Mouse (Mus musculus): ENCODE data around the gene Clcc1. TPM values are rescaled to one million over a fixed set of nuclear protein-coding genes. Genes with fewer than 3 reads are reported as not detected.
"Not testable (repeated sequence)": the region's sequence is repeated elsewhere in the genome, so short reads cannot be mapped to it uniquely, and the experiment has no call there.

Clcc1 gene
- polyA plus RNA-seq (2014; fragmentation: Nextera tagmentation; extraction: Ambion mirVana): 64.5 and 66.7 TPM in 2 replicates

GRCm38 (mm10) chr3:108653710-108654379 lies at the start of gene Clcc1:
Gene Clcc1, plus strand, starts transcription at chr3:108653913.
- Histone ChIP-seq H3K9ac (ENCODE audit: low read depth, low read length) (peak within 1 kb of the TSS; percentile 90), H3K27ac (ENCODE audit: low read depth, low read length) (peak within 1 kb of the TSS; percentile 80), H3K36me3 (ENCODE audit: control insufficient read depth, insufficient read depth, low read length) (no peaks in the 10 kb centered on the region), H3K9me3 (ENCODE audit: control insufficient read depth, low read length) (no peaks in the 10 kb centered on the region), H3K27me3 (ENCODE audit: control insufficient read depth, insufficient read depth, low read length) (no peaks in the 10 kb centered on the region), H3K4me3 (ENCODE audit: low read depth, low read length) (peak within 1 kb of the TSS; percentile 79), H3K4me1 (replicated peaks; ENCODE audit: control insufficient read depth, insufficient read depth, low read length) (no peaks in the 10 kb centered on the region), H3K4me2 (replicated peaks; ENCODE audit: low read depth, low read length) (peak within 1 kb of the TSS; percentile 45)
- peak; percentile 96 for DNase-seq (ENCODE audit: low spot score)
- WGBS: under 1% methylated on average over 56 of the region's 57 CpGs
- ATAC-seq (ENCODE audit: low FRiP score): peak; percentile 96

- Histone ChIP-seq H3K36me3 (ENCODE audit: control insufficient read depth, insufficient read depth, low read length) (no peaks in the 10 kb centered on the region), H3K4me1 (replicated peaks; ENCODE audit: control insufficient read depth, insufficient read depth, low read length) (no peaks in the 10 kb centered on the region), H3K9ac (ENCODE audit: low read depth, low read length) (no peak overlapping the region), H3K27ac (ENCODE audit: low read depth, low read length) (no peak overlapping the region), H3K4me3 (ENCODE audit: low read depth, low read length) (no peak overlapping the region), H3K9me3 (ENCODE audit: control insufficient read depth, low read length) (no peaks in the 10 kb centered on the region), H3K27me3 (ENCODE audit: control insufficient read depth, insufficient read depth, low read length) (no peaks in the 10 kb centered on the region), H3K4me2 (replicated peaks; ENCODE audit: low read depth, low read length) (no peak overlapping the region)
- 86% methylated on average over 3 of the region's 3 CpGs for WGBS
- no peak for DNase-seq (ENCODE audit: low spot score)
- no peak for ATAC-seq (ENCODE audit: low FRiP score)
Observed at GRCm38 (mm10) chr3:108608906-108609305, 44.8 kb upstream of the Clcc1 start.

- 97% methylated on average over 5 of the region's 5 CpGs for WGBS
- Histone ChIP-seq H3K4me2 (replicated peaks; ENCODE audit: low read depth, low read length) (no peak overlapping the region), H3K4me3 (ENCODE audit: low read depth, low read length) (no peak overlapping the region), H3K9me3 (ENCODE audit: control insufficient read depth, low read length) (no peaks in the 10 kb centered on the region), H3K27me3 (ENCODE audit: control insufficient read depth, insufficient read depth, low read length) (no peaks in the 10 kb centered on the region), H3K27ac (ENCODE audit: low read depth, low read length) (no peak overlapping the region), H3K4me1 (replicated peaks; ENCODE audit: control insufficient read depth, insufficient read depth, low read length) (no peaks in the 10 kb centered on the region), H3K36me3 (ENCODE audit: control insufficient read depth, insufficient read depth, low read length) (no peaks in the 10 kb centered on the region), H3K9ac (ENCODE audit: low read depth, low read length) (no peak overlapping the region)
- ATAC-seq (ENCODE audit: low FRiP score): no peak
- no peak for DNase-seq (ENCODE audit: low spot score)
Observed at GRCm38 (mm10) chr3:108634761-108635160, 19.0 kb upstream of the Clcc1 start.

DNA sequence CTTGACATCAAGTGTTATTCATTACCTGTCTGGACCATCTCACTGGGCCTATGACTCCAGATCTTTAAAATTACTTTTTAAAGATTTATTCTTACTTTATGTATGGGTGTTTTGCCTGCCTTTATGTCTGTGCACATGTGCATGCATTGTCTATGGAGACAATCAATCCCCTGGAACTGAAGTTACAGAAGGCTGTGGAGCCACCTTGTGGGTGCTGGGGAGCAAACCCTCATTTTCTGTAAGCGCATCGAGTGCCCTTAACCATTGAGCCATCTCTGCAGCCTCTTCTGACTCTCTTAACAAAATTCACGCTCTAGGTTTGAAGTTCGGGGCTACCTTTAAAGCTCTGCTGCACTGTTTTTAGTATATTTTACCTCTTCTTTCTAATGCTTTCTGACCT lies 14.3 kb upstream of the Clcc1 start:
- DNase-seq (ENCODE audit: low spot score) (no peak), ATAC-seq (ENCODE audit: low FRiP score) (no peak)
- H3K36me3 ChIP-seq (ENCODE audit: control insufficient read depth, insufficient read depth, low read length): no peaks in the 10 kb centered on the region
- no peaks in the 10 kb centered on the region for H3K27me3 ChIP-seq (ENCODE audit: control insufficient read depth, insufficient read depth, low read length)
- H3K4me2 ChIP-seq (replicated peaks; ENCODE audit: low read depth, low read length): no peak overlapping the region
- H3K9me3 ChIP-seq (ENCODE audit: control insufficient read depth, low read length): no peaks in the 10 kb centered on the region
- H3K27ac ChIP-seq (ENCODE audit: low read depth, low read length): no peak overlapping the region
- H3K9ac ChIP-seq (ENCODE audit: low read depth, low read length): no peak overlapping the region
- no peak overlapping the region for H3K4me3 ChIP-seq (ENCODE audit: low read depth, low read length)
- no peaks in the 10 kb centered on the region for H3K4me1 ChIP-seq (replicated peaks; ENCODE audit: control insufficient read depth, insufficient read depth, low read length)
- 71% methylated on average over 4 of the region's 4 CpGs for WGBS

GRCm38 (mm10) chr3:108640998-108641397 lies 12.7 kb upstream of the Clcc1 start:
- Histone ChIP-seq H3K27ac (ENCODE audit: low read depth, low read length) (no peak overlapping the region), H3K4me1 (replicated peaks; ENCODE audit: control insufficient read depth, insufficient read depth, low read length) (no peaks in the 10 kb centered on the region), H3K4me3 (ENCODE audit: low read depth, low read length) (no peak overlapping the region), H3K9ac (ENCODE audit: low read depth, low read length) (no peak overlapping the region), H3K9me3 (ENCODE audit: control insufficient read depth, low read length) (no peaks in the 10 kb centered on the region), H3K4me2 (replicated peaks; ENCODE audit: low read depth, low read length) (no peak overlapping the region), H3K27me3 (ENCODE audit: control insufficient read depth, insufficient read depth, low read length) (no peaks in the 10 kb centered on the region), H3K36me3 (ENCODE audit: control insufficient read depth, insufficient read depth, low read length) (no peaks in the 10 kb centered on the region)
- no peak for ATAC-seq (ENCODE audit: low FRiP score)
- DNase-seq (ENCODE audit: low spot score): no peak
- 91% methylated on average over 4 of the region's 4 CpGs for WGBS

DNA sequence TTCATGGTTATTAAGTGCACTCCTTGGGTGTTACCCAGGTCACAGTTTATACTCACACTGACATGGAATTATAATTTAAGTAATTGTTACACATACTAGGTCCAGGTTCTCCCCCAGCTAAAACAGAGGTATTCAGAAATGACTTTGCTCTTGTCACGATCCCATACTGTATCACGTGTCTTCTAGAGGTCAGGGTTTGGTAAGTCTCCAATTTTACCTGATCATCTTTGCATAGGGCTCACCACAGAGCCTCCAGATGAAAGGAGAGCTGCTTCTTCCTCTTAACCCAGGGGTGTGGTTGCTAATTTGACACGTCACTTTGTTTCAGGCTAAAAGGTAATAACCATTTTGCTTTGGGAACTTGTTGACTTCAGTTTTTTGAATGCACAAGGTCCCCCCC lies 8.9 kb upstream of the Clcc1 start:
- H3K27me3 ChIP-seq (ENCODE audit: control insufficient read depth, insufficient read depth, low read length): no peaks in the 10 kb centered on the region
- no peaks in the 10 kb centered on the region for H3K9me3 ChIP-seq (ENCODE audit: control insufficient read depth, low read length)
- no peak overlapping the region for H3K4me2 ChIP-seq (replicated peaks; ENCODE audit: low read depth, low read length)
- no peak overlapping the region for H3K4me3 ChIP-seq (ENCODE audit: low read depth, low read length)
- no peak overlapping the region for H3K27ac ChIP-seq (ENCODE audit: low read depth, low read length)
- H3K36me3 ChIP-seq (ENCODE audit: control insufficient read depth, insufficient read depth, low read length): no peaks in the 10 kb centered on the region
- ATAC-seq (ENCODE audit: low FRiP score) (no peak), DNase-seq (ENCODE audit: low spot score) (no peak)
- no peak overlapping the region for H3K9ac ChIP-seq (ENCODE audit: low read depth, low read length)
- 94% methylated on average over 3 of the region's 3 CpGs for WGBS
- no peaks in the 10 kb centered on the region for H3K4me1 ChIP-seq (replicated peaks; ENCODE audit: control insufficient read depth, insufficient read depth, low read length)

DNA sequence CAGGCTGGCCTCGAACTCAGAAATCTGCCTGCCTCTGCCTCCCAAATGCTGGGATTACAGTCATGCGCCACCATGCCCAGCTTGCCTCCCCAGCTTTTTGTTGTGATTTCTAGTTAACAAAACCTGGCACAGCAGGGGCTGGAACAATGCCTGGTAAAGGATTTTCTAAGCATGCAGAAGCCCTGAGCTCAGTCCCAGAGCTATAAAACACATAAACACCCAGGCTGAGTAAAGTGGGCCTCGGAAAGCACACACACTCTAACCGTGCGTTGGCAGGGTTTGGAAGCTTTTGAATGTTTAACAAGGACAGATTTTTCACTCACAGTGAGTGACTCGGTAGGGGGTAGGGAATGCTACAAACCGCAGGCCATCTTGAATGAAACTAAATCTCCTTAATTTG lies 7.7 kb upstream of the Clcc1 start:
- no peaks in the 10 kb centered on the region for H3K36me3 ChIP-seq (ENCODE audit: control insufficient read depth, insufficient read depth, low read length)
- H3K27me3 ChIP-seq (ENCODE audit: control insufficient read depth, insufficient read depth, low read length): no peaks in the 10 kb centered on the region
- DNase-seq (ENCODE audit: low spot score) (no peak), ATAC-seq (ENCODE audit: low FRiP score) (no peak)
- H3K27ac ChIP-seq (ENCODE audit: low read depth, low read length): no peak overlapping the region
- no peak overlapping the region for H3K4me3 ChIP-seq (ENCODE audit: low read depth, low read length)
- no peaks in the 10 kb centered on the region for H3K4me1 ChIP-seq (replicated peaks; ENCODE audit: control insufficient read depth, insufficient read depth, low read length)
- H3K4me2 ChIP-seq (replicated peaks; ENCODE audit: low read depth, low read length): no peak overlapping the region
- no peaks in the 10 kb centered on the region for H3K9me3 ChIP-seq (ENCODE audit: control insufficient read depth, low read length)
- H3K9ac ChIP-seq (ENCODE audit: low read depth, low read length): no peak overlapping the region
- 57% methylated on average over 7 of the region's 7 CpGs for WGBS

- H3K9ac ChIP-seq (ENCODE audit: low read depth, low read length); H3K4me2 ChIP-seq (replicated peaks; ENCODE audit: low read depth, low read length); H3K9me3 ChIP-seq (ENCODE audit: control insufficient read depth, low read length); H3K27ac ChIP-seq (ENCODE audit: low read depth, low read length); H3K4me3 ChIP-seq (ENCODE audit: low read depth, low read length); H3K4me1 ChIP-seq (replicated peaks; ENCODE audit: control insufficient read depth, insufficient read depth, low read length); H3K27me3 ChIP-seq (ENCODE audit: control insufficient read depth, insufficient read depth, low read length); ATAC-seq (ENCODE audit: low FRiP score); H3K36me3 ChIP-seq (ENCODE audit: control insufficient read depth, insufficient read depth, low read length); DNase-seq (ENCODE audit: low spot score): not testable (repeated sequence)
- 38% methylated on average over 5 of the region's 5 CpGs for WGBS
Observed at GRCm38 (mm10) chr3:108647681-108648080, 6.0 kb upstream of the Clcc1 start.

DNA sequence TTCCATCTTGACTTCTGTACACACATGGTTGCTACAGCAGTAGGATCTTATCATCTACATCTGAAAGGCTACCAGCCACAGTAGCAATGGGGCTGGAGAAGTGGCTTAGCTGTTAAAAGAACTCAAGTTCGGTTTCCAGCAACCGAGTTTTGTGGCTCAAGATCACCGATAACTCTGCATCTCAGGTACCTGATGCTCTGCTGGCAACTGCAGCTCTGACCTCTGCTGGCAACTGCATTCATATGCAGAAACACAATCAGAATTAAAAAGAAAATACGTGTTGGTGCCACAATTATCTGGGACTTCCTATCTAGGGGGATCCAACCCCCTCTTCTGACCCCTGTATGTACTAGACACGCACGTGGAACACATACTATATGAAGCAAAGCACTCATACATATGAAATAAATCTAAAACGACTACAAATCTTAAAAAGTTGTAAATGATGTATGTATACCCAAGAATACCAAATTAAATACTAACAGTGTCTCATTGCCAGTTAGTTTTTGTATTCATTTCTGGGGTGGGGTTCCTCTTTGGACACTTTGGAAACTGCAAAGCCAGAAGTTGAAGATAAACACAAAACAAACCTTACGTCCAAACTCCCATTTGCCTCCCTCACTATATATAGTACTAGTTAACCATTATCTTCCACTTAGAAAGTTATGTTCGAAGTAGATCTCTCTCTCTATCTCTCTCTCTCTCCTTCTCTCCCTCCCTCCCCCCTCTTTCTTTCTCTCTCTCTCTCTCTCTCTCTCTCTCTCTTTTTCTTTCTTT lies 659 bp upstream of the Clcc1 start:
- Histone ChIP-seq H3K9me3 (ENCODE audit: control insufficient read depth, low read length) (no peaks in the 10 kb centered on the region), H3K9ac (ENCODE audit: low read depth, low read length) (no peak overlapping the region), H3K36me3 (ENCODE audit: control insufficient read depth, insufficient read depth, low read length) (no peaks in the 10 kb centered on the region), H3K27ac (ENCODE audit: low read depth, low read length) (no peak overlapping the region), H3K4me1 (replicated peaks; ENCODE audit: control insufficient read depth, insufficient read depth, low read length) (no peaks in the 10 kb centered on the region), H3K27me3 (ENCODE audit: control insufficient read depth, insufficient read depth, low read length) (no peaks in the 10 kb centered on the region), H3K4me2 (replicated peaks; ENCODE audit: low read depth, low read length) (no peak overlapping the region; the same call in 1 of the 2 replicates), H3K4me3 (ENCODE audit: low read depth, low read length) (no peak overlapping the region)
- peak; percentile 40; the same call in 1 of the 2 replicates for ATAC-seq (ENCODE audit: low FRiP score)
- DNase-seq (ENCODE audit: low spot score): no peak
- WGBS: 26% methylated on average over 9 of the region's 9 CpGs
